Mouse (Mus musculus) right cerebral cortex, postnatal 10 days (tissue): ENCODE results near the gene Pigq.

Source experiments
- DNase-seq, 2 experiments: peaks; one replicate each; pipeline ENCODE4 v3.0.0; 2021; ENCODE audit warnings: low spot score in 2 of 2

Pigq gene

GRCm38 (mm10) chr17:25944366-25945163, at the start of gene Pigq, which contains the start of gene Nhlrc4:
Pigq (minus strand) TSS chr17:25944936.
Nhlrc4 (minus strand) TSS chr17:25944961.
- no peak for DNase-seq

DNA sequence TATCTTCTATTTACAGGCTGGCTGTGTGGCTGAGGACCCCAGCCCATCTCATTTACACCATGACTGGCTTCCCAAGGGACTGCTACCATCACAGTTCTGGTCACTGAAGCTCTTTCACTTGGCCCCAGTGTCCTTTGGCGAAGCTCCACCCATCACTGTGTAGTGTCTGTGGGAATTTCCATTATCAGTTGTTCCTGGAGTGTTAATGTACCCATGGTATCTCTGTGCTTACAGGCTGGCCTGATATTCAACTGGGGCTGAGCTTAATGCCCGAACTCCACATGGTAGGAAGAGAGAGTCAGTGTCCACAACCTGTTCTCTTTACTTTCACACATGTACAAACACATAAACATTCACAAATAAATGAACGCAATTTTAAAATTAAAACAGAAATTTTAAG, 48.8 kb upstream of the Pigq start:
- DNase-seq, result no peak

- DNase-seq, result no peak
These were observed 47.5 kb upstream of the Pigq start for GRCm38 (mm10) chr17:25992274-25992673.

DNA sequence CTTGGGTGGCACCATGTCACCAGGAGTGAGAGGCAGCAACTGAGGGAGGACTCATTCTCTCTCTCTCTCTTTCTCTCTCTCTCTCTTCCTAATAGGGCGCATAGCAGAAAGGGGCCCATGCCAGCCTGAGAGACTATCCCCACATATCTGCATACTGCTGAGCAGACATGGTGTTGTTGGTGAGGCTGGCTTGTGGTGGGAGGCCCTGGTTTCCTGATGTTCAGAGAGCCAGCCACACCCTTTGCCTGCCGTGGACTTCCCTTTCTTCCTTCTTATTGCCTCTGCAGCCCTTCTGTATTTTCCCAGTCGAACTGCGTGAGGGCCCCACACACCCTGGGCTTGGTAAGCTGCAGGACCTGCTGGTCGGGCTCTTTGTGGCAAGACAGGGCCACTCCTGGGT, 45.6 kb upstream of the Pigq start:
- DNase-seq, result no peak

DNA sequence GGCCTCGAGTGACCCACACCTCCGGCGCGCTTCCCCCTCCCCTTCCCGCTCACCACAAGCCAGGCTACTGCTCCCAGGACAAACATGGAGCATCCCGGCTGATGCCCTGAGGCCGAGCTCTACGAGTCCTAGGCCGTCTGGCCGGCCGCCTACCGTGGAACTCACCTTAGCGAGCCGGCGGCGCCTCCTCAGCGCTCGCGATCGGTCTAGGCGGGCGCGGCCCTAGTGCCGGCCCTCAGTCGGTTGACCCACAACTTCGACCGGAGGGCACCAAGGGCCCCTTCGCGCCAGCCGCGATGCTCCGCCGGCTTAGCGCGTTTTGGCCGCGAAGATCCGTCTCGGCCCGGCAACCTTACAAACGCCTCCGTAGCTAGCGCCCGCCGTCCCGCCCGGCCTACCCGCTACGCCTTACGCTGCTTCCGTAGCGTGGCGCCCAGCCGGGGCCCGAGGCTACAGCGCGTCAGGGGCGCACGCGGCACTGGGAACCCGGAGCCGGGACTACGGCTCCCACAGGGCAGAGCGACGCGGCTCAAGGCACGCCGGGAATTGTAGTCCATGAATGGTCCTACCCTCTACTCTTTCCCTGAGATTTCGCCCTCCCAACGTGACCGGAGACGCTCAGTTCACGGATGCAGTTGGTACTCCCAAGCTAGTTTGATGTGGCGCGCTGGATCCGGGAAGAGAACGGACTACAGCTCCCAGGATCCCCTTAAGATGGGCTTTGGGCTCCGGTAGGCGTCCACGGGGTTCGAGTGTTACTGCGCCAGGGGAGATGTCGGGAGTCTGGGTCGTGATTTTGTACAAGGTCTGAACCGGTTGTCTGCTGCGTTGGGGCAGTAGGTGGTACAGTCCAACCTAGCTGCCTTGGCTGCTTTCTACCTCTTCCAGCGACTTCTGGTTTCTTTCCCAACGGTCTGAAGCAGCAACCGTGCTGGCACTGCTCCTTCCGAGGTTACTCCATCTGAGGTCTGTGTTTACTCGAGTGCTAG, 40.9 kb upstream of the Pigq start, which contains the start of gene Capn15:
Gene Capn15 (minus strand): TSS at position 491 of the 989 bp plus-strand sequence.
- peak; percentile 96 to 97 for DNase-seq

- DNase-seq, result peak in 1 of 2 experiments; percentile 43
These were observed 40.0 kb upstream of the Pigq start for GRCm38 (mm10) chr17:25984556-25985305.

DNA sequence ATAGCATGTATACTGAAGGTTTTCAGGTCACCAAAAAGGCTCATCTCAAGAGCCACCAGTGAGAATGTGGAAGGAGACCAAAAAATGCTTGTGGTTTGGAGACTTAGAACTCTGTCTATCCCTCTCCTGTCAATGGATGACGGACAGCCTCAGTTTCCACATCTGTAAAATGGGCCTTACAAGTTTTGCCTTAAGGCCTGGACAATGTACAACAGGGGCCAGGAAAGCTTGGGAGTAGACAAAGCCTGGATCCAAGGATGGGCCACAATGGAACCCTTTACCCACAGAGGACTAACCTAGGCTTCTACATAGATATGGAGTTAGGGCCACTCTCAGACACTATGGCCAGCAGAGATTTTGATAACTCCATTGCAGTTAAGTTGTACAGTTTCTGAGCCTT, 39.3 kb upstream of the Pigq start:
- no peak for DNase-seq

DNA sequence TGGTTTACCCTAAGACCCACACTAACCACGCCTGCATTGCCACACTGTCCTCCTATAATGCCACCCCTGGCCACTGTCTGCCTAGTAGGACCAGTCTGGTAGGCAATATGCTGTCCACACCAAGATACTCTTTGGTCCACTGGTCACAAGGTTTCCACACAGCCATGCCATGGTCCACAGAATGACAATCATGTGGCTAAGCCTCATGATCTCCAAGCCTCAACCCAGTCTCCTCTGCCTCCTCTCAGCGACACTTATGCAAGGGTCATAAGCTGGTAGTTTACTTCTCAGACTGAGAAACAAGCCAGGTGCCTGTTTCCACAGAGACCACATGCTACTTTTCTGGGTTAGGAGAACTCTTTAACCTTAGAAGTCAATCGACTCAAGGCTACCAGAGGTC, 38.2 kb upstream of the Pigq start:
- DNase-seq, result no peak

DNA sequence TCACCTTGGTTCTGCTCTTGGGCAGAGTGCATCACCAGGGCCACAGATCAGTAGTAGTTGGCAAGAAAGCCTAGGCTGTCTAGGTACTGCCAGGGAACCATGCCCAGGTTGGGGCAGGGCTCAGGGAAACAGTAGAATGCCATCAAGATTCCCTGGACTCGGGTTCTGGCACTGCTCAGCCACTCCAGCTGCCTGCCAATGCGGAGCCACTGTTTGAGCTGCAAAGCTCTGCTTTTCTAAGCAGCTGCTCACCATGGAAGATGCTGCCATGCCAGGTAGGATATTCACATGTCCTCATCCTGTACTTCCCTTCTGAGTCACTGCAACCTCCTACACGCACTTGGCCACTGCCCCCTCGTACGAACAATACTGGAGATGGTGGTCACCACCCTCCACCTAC, 36.1 kb upstream of the Pigq start:
- DNase-seq, result no peak

GRCm38 (mm10) chr17:25979829-25980738, 35.3 kb upstream of the Pigq start:
- DNase-seq, result no peak

GRCm38 (mm10) chr17:25970954-25971707, 26.4 kb upstream of the Pigq start:
- no peak for DNase-seq

GRCm38 (mm10) chr17:25970448-25970847, 25.7 kb upstream of the Pigq start:
- no peak for DNase-seq

- no peak for DNase-seq
These were observed 23.4 kb upstream of the Pigq start for GRCm38 (mm10) chr17:25968176-25968575.

GRCm38 (mm10) chr17:25967652-25968051, 22.9 kb upstream of the Pigq start:
- DNase-seq, result no peak

DNA sequence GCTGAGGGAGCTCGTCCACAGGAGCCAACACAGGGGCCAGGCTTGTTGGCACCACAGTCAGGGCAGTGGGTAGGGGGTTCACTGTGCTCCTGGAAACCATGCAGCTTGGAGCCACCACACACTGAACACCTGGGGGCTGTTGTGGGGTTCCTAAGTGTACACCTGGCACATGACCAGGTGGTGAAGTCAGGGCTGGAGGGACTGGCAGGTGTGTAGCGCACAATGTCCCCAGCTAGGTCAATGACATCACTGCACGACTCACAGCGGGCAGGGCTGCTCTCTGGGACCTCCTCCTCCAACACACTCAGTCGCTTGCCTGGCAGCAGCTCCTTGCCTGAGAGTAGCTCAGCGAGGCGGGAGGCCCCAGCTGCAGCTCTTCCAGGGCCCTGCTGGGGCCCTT, 19.5 kb upstream of the Pigq start:
- no peak for DNase-seq

DNA sequence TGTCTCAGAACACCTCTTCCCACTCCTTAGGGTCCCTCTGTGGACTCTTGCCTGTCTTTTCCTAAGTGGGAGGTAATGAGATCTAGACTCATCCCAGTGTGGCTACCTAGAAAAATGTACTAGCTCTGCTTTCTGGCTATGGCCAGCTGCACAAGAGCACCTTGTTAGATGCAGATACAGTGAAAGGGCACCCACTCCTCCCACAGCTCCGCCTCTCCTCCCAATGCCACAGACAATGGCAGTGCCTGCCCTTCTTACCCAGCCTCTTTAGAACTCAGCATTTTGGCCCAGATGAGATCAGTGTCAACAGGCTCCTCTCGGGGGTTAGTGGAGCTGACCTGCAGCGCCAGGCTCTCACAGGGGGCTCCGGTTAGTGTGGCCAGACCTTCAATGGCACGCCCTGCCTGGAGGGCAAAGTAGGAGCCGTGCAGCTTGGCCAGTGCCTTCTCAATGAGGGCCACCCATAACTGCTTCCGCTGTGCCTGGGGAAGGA, 17.7 kb upstream of the Pigq start:
- no peak for DNase-seq

DNA sequence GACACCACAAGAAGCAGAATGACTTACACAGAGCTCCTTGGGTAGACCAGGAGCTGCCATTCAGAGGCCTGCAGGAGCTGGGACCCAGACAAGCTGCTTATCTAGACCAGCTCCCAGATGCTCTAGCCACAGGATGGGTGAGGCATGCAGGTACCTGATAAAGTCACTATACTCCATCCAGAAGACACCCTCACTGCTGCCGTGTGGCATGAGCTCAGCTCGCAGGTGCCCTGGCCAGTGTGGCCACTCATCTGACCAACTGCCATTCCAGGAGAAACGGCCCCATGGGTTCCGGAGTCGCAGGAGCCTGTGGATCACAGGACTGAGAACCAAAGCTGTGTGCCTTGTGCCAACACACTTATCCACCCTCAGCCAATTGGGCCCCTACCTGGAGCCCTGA, 16.8 kb upstream of the Pigq start:
- DNase-seq, result no peak

- DNase-seq, result no peak
These were observed 15.1 kb upstream of the Pigq start for GRCm38 (mm10) chr17:25959630-25960467.
